In the genomic region with DNA sequence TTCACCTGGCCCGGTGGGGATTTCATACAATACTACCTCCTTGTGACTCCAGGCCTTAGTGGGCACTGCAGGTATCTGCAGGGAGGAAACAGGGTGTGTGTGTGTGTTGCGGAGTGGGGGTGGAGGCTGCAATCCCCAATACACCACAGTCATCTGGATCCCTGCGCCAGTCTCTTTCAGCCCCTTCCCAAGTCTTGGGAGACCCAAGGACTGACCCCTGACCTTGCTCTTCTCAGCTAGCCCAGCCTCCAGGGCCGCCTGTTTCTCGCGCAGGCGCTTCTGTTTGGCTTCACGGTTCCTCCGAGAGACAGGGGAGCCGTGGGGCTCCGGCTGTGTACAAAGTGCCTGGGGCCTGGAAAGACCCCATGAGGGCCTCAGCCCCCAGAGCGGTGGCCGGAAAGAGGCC, we compare ENCODE assay signal across 8 mouse cellular contexts. TPM values are rescaled to one million over a fixed set of nuclear protein-coding genes. Genes with fewer than 3 reads are reported as not detected.
DNase-seq lines count a peak whose midpoint lies in the region; ATAC-seq and TF ChIP-seq lines count a peak whose summit lies in the region.

No protein-coding gene starts in this region.

- H3K4me2 ChIP-seq in embryonic facial prominence, embryonic 11.5 days (ENCODE audit: low read depth, low read length), result peak overlapping the region; percentile 81
- H3K4me2 ChIP-seq in intestine, embryonic 14.5 days (ENCODE audit: low read length), result peak overlapping the region; percentile 96

- H3K9me3 ChIP-seq in embryonic facial prominence, embryonic 11.5 days (replicated peaks; ENCODE audit: control insufficient read depth, low read length), result no peaks in the 10 kb centered on the region
- no peaks in the 10 kb centered on the region for H3K9me3 ChIP-seq in intestine, embryonic 14.5 days (ENCODE audit: control insufficient read depth, low read length)

- peak; percentile 49 for ATAC-seq in embryonic facial prominence, embryonic 11.5 days (replicated peaks; ENCODE audit: insufficient number of reproducible peaks, low FRiP score, low TSS enrichment, low read depth)
- ATAC-seq in intestine, embryonic 14.5 days (replicated peaks; ENCODE audit: low FRiP score, low TSS enrichment, low read depth), result peak; percentile 44; the same call in 1 of the 2 replicates

- no peak for DNase-seq in kidney, adult 2 months
- no peak for DNase-seq in kidney, adult 8-10 months
- peak; percentile 41 for DNase-seq in ES-CJ7 (ENCODE audit: low read depth, low spot score)
- DNase-seq in embryonic facial prominence, embryonic 11.5 days (ENCODE audit: low spot score), result peak; percentile 58
- no peak for DNase-seq in intestine, embryonic 14.5 days (ENCODE audit: low spot score)
- no peak for DNase-seq in layer of hippocampus, postnatal 10 days (ENCODE audit: low spot score in 2 of 2)
- DNase-seq in spleen, postnatal 14 days (ENCODE audit: low spot score in 2 of 2), result no peak

- peak overlapping the region; percentile 76 for H3K9ac ChIP-seq in embryonic facial prominence, embryonic 11.5 days (replicated peaks; ENCODE audit: low read length)
- H3K9ac ChIP-seq in intestine, embryonic 14.5 days (ENCODE audit: low read length), result peak overlapping the region; percentile 86

- H3K79me2 ChIP-seq in macrophage (ENCODE audit: inconsistent target), result no peaks in the 10 kb centered on the region

- H3K4me1 ChIP-seq in kidney, adult 2 months (ENCODE audit: control insufficient read depth, insufficient read depth, low read length), result no peaks in the 10 kb centered on the region
- no peaks in the 10 kb centered on the region for H3K4me1 ChIP-seq in embryonic facial prominence, embryonic 11.5 days (ENCODE audit: control insufficient read depth, insufficient read depth, low read length)
- peaks cover 8% of the 10 kb centered on the region for H3K4me1 ChIP-seq in intestine, embryonic 14.5 days (replicated peaks; ENCODE audit: control insufficient read depth, insufficient read depth, low read length)

- no peaks in the 10 kb centered on the region for H3K27me3 ChIP-seq in kidney, adult 2 months (replicated peaks; ENCODE audit: control insufficient read depth, insufficient read depth, low read length)
- no peaks in the 10 kb centered on the region for H3K27me3 ChIP-seq in embryonic facial prominence, embryonic 11.5 days (ENCODE audit: control insufficient read depth, insufficient read depth, low read length)
- no peaks in the 10 kb centered on the region for H3K27me3 ChIP-seq in intestine, embryonic 14.5 days (replicated peaks; ENCODE audit: control insufficient read depth, insufficient read depth, low read length)

- 0 out of 2 replicates have a peak overlapping the region, but pooled peaks have one; percentile 8 for H3K27ac ChIP-seq in kidney, adult 2 months (ENCODE audit: insufficient read depth, low read depth, low read length)
- peak overlapping the region; percentile 31 for H3K27ac ChIP-seq in embryonic facial prominence, embryonic 11.5 days (replicated peaks; ENCODE audit: low read depth, low read length)
- peak overlapping the region; percentile 76 for H3K27ac ChIP-seq in intestine, embryonic 14.5 days (ENCODE audit: low read depth)
- peak overlapping the region; percentile 10; the same call in 1 of the 2 replicates for H3K27ac ChIP-seq in macrophage

- no peak for TF ChIP-seq POLR2A in kidney, adult 2 months (IDR thresholded peaks at IDR 0.05; ENCODE audit: low read depth, low read length)

- H3K4me3 ChIP-seq in kidney, adult 2 months (ENCODE audit: insufficient read depth, low read depth, low read length), result peak overlapping the region; percentile 81
- H3K4me3 ChIP-seq in embryonic facial prominence, embryonic 11.5 days (ENCODE audit: low read depth, low read length), result peak overlapping the region; percentile 57
- H3K4me3 ChIP-seq in intestine, embryonic 14.5 days (ENCODE audit: low read depth, low read length), result peak overlapping the region; percentile 82
- peak overlapping the region; percentile 71 for H3K4me3 ChIP-seq in macrophage (ENCODE audit: inconsistent target)

- WGBS in kidney, adult 2 months, result 4% methylated on average over 13 of the region's 13 CpGs
- WGBS in embryonic facial prominence, embryonic 11.5 days, result 3% methylated on average over 13 of the region's 13 CpGs
- WGBS in intestine, embryonic 14.5 days, result 2% methylated on average over 13 of the region's 13 CpGs
- WGBS in macrophage (ENCODE audit: missing documents), result 10% methylated on average over 13 of the region's 13 CpGs

- no peaks in the 10 kb centered on the region for H3K36me3 ChIP-seq in kidney, adult 2 months (ENCODE audit: control insufficient read depth, insufficient read depth, low read length)
- H3K36me3 ChIP-seq in embryonic facial prominence, embryonic 11.5 days (replicated peaks; ENCODE audit: control insufficient read depth, insufficient read depth, low read depth, low read length), result no peaks in the 10 kb centered on the region
- peaks cover 46% of the 10 kb centered on the region for H3K36me3 ChIP-seq in intestine, embryonic 14.5 days (ENCODE audit: control insufficient read depth, insufficient read depth, low read length)
- H3K36me3 ChIP-seq in macrophage (ENCODE audit: inconsistent target), result no peaks in the 10 kb centered on the region; the same call in 1 of the 2 replicates

- no peak for TF ChIP-seq CTCF in kidney, adult 2 months (conservative IDR thresholded peaks at IDR 0.05; ENCODE audit: insufficient read depth, insufficient read length, low read depth, low read length)

RNA-seq across cellular contexts. Expression of a gene that starts 0.5 kb away (rescaled TPM):
- 21.5 and 31.3 TPM in 2 replicates for polyA plus RNA-seq in kidney, adult 2 months (2012; rRNA removed)
- 9.1 and 10.4 TPM in 2 replicates for polyA plus RNA-seq in embryonic facial prominence, embryonic 11.5 days (2014; fragmentation: Nextera tagmentation; extraction: Ambion mirVana)
- 16.0 and 18.1 TPM in 2 replicates for polyA plus RNA-seq in intestine, embryonic 14.5 days (2014; fragmentation: Nextera tagmentation; extraction: Ambion mirVana)
- 10 to 100 TPM in 19 of 26 experiments, 1 to 10 TPM in 7; 3.4 to 50.0 (median 22.7) TPM for total RNA-seq in macrophage (2018; cell fraction: chromatin; rRNA removed)
- 1 to 10 TPM; 2.4 to 6.9 (median 4.8) TPM for total RNA-seq in macrophage (2018; cell fraction: cytosol; rRNA removed)
- 10 to 100 TPM in 13 of 26 experiments, 1 to 10 TPM in 13; 3.6 to 24.4 (median 9.8) TPM for total RNA-seq in macrophage (2018; cell fraction: nucleus; rRNA removed)
- 3.5 to 5.8 TPM (median 4.5 TPM) in 3 replicates for polyA plus RNA-seq in macrophage (2018)
- total RNA-seq in layer of hippocampus, postnatal 10 days (2021), result 10 to 100 TPM; 42.6 to 44.1 TPM

RNA-seq across cellular contexts. Expression of a gene that starts 6.7 kb away (rescaled TPM):
- polyA plus RNA-seq in kidney, adult 2 months (2012; rRNA removed), result 28.7 and 29.1 TPM in 2 replicates
- 43.3 and 53.4 TPM in 2 replicates for polyA plus RNA-seq in embryonic facial prominence, embryonic 11.5 days (2014; fragmentation: Nextera tagmentation; extraction: Ambion mirVana)
- polyA plus RNA-seq in intestine, embryonic 14.5 days (2014; fragmentation: Nextera tagmentation; extraction: Ambion mirVana), result 47.2 and 49.9 TPM in 2 replicates
- total RNA-seq in macrophage (2018; cell fraction: chromatin; rRNA removed), result 10 to 100 TPM in 16 of 26 experiments, 1 to 10 TPM in 10; 1.6 to 27.1 (median 14.1) TPM
- total RNA-seq in macrophage (2018; cell fraction: cytosol; rRNA removed), result 10 to 100 TPM in 22 of 26 experiments, 1 to 10 TPM in 4; 7.8 to 16.4 (median 12.6) TPM
- total RNA-seq in macrophage (2018; cell fraction: nucleus; rRNA removed), result 10 to 100 TPM in 12 of 26 experiments, 1 to 10 TPM in 14; 3.1 to 24.8 (median 8.7) TPM
- 6.2 to 17.0 TPM (median 10.0 TPM) in 3 replicates for polyA plus RNA-seq in macrophage (2018)
- 10 to 100 TPM; 23.3 to 24.4 TPM for total RNA-seq in layer of hippocampus, postnatal 10 days (2021)

RNA-seq across cellular contexts. Expression of a gene that starts 23.4 kb away (rescaled TPM):
- not detected in 2 replicates for polyA plus RNA-seq in kidney, adult 2 months (2012; rRNA removed)
- 0.13 and 0.28 TPM in 2 replicates for polyA plus RNA-seq in embryonic facial prominence, embryonic 11.5 days (2014; fragmentation: Nextera tagmentation; extraction: Ambion mirVana)
- polyA plus RNA-seq in intestine, embryonic 14.5 days (2014; fragmentation: Nextera tagmentation; extraction: Ambion mirVana), result 0.39 and 0.77 TPM in 2 replicates
- not detected for total RNA-seq in macrophage (2018; cell fraction: chromatin; rRNA removed)
- not detected for total RNA-seq in macrophage (2018; cell fraction: cytosol; rRNA removed)
- total RNA-seq in macrophage (2018; cell fraction: nucleus; rRNA removed), result not detected
- polyA plus RNA-seq in macrophage (2018), result not detected in 3 replicates
- total RNA-seq in layer of hippocampus, postnatal 10 days (2021), result not detected

RNA-seq across cellular contexts. Expression of a gene that starts 37.6 kb away (rescaled TPM):
- polyA plus RNA-seq in kidney, adult 2 months (2012; rRNA removed), result 91.2 and 109 TPM in 2 replicates
- 20.4 and 24.6 TPM in 2 replicates for polyA plus RNA-seq in embryonic facial prominence, embryonic 11.5 days (2014; fragmentation: Nextera tagmentation; extraction: Ambion mirVana)
- 44.6 and 45.1 TPM in 2 replicates for polyA plus RNA-seq in intestine, embryonic 14.5 days (2014; fragmentation: Nextera tagmentation; extraction: Ambion mirVana)
- total RNA-seq in macrophage (2018; cell fraction: chromatin; rRNA removed), result 1 to 10 TPM in 1 of 26 experiments, not detected in 25; 5.0 TPM
- total RNA-seq in macrophage (2018; cell fraction: cytosol; rRNA removed), result under 1 TPM in 14 of 26 experiments, not detected in 12; 0.03 to 0.19 (median 0.05) TPM
- total RNA-seq in macrophage (2018; cell fraction: nucleus; rRNA removed), result under 1 TPM in 5 of 26 experiments, not detected in 21; 0.23 to 0.74 (median 0.51) TPM
- polyA plus RNA-seq in macrophage (2018), result 0.27 to 0.42 TPM in 2 of 3 replicates, not detected in the other
- total RNA-seq in layer of hippocampus, postnatal 10 days (2021), result 10 to 100 TPM; 49.8 to 50.5 TPM

RNA-seq across cellular contexts. Expression of a gene that starts 40.4 kb away (rescaled TPM):
- polyA plus RNA-seq in kidney, adult 2 months (2012; rRNA removed), result not detected in 2 replicates
- polyA plus RNA-seq in embryonic facial prominence, embryonic 11.5 days (2014; fragmentation: Nextera tagmentation; extraction: Ambion mirVana), result not detected in 2 replicates
- not detected in 2 replicates for polyA plus RNA-seq in intestine, embryonic 14.5 days (2014; fragmentation: Nextera tagmentation; extraction: Ambion mirVana)
- total RNA-seq in macrophage (2018; cell fraction: chromatin; rRNA removed), result not detected
- not detected for total RNA-seq in macrophage (2018; cell fraction: cytosol; rRNA removed)
- total RNA-seq in macrophage (2018; cell fraction: nucleus; rRNA removed), result not detected
- not detected in 3 replicates for polyA plus RNA-seq in macrophage (2018)
- total RNA-seq in layer of hippocampus, postnatal 10 days (2021), result not detected

Comparison
In these comparisons a context has a peak if more than half of its experiments do, and no peak if none do; other contexts are left out.
1. DNase-seq: peak in ES-CJ7 (single experiment) and embryonic facial prominence, embryonic 11.5 days (single experiment); none in kidney, adult 2 months (single experiment), kidney, adult 8-10 months (0 of 2), intestine, embryonic 14.5 days (single experiment), layer of hippocampus, postnatal 10 days (0 of 2) and spleen, postnatal 14 days (0 of 2).
2. H3K27ac ChIP-seq: peak in every context shown above with its lines; median percentile 76 in intestine, embryonic 14.5 days; 31 in embryonic facial prominence, embryonic 11.5 days; 10 in macrophage; 8 in kidney, adult 2 months.
3. Peak in every context shown above with its lines, with median percentiles within 50 percentile points of each other: H3K4me3 ChIP-seq.